Mouse (Mus musculus) layer of hippocampus, adult 9-11 months (tissue): Measurements from ENCODE around the gene Lmx1b.

Source experiments
- DNase-seq: peaks from one replicate; pipeline ENCODE4 v3.0.0; 2022

The Lmx1b gene

DNA sequence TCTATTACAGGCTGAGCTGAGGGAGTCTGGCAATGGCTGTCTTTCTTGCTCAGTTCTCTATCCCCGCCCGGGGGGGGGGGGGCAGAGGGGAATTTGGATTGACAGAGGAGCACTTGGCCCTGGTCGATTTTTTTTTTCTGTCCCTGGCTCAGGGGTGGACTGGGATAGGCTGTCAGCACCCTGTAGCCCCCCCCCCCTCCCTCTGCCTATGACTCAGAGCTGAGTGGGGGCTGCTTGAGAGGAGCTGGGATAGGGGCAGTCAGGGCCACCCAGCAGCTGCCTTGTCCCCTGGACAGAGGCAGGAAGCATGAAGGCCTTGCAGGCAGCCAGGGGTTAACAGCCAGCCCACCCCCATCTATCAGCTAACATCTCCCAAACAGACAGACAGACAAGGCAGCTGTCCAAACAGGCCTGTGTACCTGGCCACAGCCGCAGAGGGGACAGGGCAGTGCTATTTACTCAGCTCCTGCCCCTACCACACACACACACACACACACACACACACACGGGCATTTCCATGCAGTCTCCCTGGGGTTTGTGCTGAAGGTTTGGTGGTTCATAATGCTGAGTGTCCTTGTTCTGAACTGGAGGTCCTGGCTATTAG is 57.8 kb downstream of the Lmx1b start:
- DNase-seq: no peak

DNA sequence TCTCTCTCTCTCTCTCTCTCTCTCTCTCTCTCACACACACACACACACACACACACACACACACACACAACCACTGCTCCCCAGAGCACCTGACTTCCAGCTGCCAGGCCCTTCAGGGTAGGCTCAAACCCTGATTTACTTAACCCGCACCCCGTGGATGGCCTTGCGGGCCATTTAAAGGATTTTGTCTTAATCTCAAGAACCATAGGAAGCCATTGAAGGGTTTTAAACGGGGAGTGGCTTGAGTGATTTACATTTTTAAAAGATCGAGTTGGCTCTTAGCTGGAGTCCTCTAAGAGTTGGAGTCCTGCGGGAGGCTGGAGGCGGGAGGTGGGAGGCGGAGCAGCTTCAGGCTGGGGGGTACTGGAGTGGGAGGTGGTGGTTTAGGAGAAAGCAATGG is 58.4 kb downstream of the Lmx1b start:
- no peak for DNase-seq

DNA sequence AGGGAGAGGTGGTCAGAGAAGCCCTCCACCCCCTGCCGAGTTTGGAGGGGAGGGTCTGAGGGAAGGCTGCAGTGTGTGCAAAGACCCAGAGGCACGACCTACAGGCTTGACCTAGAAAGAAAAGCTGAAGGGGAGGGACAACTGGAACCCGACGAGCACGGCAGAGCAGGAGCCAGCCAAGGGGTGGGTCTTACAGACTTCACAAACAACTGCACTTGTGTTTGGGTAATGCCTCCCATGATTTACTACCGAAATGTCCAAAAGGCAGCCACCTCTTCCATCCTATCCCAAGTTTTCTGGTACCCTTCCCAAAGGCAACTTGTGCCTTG is 58.9 kb downstream of the Lmx1b start:
- DNase-seq: no peak

DNA sequence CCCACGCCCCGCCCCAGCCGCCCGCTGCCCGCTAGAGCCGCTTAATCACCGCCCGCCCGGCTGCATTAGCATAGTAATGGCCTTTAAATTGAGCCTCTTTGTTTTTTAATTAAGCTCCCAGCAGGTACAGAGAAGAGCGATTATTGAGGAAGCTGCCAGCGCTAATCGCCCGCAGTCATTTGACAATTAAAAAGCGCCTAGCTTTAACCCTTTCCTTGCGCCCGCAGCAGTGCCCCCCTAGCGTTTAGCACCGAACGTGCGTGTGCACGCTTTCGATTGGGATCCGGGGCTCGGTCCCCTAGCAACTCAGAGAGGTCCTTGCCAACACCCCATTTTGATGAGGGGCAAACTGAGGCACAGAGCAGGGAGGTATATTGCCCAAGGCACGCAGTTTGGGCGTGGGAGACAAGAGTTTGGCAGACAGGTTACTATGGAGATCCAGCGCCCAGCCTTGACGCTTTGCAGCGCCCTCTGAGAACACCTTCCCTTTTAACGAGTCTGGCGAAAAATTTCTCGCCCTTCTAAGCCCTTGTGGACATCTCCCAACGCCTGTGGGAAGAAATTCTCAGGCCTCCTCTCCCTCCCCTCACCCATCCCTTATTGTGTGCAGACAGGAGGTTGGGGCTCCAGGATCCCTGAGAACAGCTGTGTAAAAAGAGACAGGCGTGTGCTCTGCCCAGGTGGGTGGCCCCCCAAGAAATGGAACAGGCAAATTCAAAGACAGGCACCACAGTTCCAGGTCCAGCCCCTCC is 59.4 kb downstream of the Lmx1b start:
- DNase-seq: peak; percentile 33

DNA sequence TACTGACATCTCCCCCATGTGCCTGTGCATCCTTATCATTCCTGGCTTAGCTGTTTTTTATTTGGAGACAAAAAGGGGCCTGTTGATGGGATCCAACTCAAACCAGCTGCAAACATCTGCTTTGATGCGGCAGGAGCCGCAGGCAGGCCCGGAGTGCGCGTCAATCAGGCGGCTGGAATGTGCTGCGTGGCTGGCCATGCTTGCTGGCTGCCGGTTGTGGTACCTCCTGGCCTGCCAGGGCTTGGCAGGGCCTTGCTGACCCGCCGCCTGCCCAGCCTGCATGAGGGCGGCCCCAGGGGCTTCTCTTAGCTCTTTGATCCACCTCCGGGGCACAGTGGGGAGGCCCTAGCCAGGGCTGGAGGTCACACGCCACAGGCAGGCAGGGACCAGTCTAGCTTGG is 64.9 kb downstream of the Lmx1b start:
- no peak for DNase-seq

DNA sequence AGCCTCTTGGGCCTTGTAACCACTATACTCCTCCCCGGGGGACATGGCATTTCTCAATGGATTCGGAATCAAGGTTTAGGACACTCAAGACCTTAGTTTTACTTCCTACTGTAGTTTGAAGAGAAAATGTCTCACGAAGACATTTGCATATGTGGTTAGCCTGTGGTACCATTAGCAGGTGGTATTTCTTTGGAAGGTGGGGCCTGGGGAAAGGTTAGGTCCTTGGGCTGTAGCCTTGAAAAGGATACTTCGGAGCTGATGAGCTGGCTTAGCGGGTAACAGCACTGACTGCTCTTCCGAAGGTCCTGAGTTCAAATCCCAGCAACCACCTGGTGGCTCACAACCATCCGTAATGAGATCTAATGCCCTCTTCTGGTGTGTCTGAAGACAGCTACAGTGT is 67.2 kb downstream of the Lmx1b start:
- no peak for DNase-seq

DNA sequence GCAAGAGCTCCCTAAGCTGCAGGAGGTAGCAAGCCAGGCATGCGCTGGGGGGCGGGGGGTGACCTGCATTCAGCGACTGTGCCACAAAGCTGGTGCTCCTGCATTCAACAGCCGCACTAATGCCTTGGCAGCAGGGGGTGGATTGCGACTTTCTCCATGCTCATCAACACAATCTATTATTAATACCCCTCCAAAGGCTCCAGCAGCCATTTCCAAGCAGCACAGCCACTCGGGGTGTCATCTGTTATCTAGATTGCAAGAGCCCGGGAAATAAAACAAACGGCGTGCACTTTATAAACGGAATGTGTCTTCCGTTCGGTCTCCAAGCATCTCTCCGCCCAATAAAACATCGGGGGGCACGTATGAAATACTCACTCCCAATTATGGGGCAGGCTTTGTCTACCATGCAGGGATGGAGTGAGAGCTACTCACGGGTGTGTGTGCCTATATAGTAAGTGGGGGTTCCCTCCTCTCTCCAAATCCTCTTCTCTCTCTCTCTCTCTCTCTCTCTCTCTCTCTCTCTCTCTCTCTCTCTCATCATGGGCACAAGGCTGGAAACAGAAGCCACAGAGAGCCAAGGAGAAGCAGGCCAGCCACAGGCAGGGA is 69.0 kb downstream of the Lmx1b start:
- peak; percentile 29 for DNase-seq

DNA sequence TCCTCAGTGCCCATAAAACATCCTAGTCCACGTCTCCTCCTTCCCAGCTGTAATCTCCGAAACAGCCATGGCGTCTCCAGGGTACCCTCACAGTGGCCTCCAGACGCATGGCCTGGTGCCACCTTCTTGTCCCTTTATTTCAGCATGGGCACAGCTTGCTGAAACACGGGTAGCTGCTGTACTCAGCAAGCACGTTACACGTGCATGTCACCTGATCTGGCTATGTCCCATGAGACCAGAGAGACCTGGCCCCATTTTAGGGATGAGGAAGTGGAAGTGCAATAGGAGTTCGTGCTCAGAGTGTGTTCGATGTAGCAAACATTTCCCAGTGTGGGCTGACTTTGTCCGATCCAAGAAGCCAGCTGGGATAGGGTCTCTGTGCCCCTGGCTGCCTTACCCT is 70.6 kb downstream of the Lmx1b start:
- no peak for DNase-seq

DNA sequence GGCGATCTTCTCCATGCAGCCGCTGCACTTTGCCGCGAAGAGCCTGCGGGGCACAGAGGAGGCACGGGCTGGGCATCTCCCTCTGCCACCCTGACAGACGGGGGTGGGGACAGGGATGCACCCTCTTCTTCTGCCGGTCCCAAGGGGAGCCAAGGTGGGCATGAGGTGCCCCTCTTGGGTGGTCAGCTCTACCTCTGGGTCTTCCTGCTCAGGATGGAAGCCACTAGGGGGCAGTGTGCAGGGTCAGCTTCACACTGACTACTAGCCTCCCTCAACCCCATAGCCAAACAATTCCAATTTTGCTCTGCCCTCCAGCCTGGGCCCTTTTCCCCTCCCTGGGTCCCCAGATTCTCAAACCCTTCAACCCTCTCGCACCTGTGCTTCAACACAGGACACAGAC is 71.1 kb downstream of the Lmx1b start:
- no peak for DNase-seq

DNA sequence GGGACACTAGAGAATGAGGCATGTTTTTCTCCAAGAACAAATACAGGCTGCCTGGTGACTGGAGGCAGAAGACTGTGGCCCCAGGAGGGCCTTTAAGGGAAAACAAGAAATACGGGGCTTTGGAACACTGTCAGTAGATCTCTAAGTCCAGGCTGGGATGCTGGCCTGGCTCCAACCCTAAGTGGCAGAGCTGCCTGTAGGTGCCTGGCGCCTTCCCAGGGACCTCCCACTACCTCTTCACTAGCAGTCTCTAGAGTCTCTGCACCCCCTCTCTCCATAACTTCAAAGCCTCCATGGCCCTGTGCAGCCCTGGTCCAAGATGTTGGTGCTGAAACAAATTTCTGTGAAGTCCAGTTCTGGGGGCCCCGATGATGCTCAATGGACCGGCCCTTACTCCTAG is 74.4 kb downstream of the Lmx1b start:
- no peak for DNase-seq

DNA sequence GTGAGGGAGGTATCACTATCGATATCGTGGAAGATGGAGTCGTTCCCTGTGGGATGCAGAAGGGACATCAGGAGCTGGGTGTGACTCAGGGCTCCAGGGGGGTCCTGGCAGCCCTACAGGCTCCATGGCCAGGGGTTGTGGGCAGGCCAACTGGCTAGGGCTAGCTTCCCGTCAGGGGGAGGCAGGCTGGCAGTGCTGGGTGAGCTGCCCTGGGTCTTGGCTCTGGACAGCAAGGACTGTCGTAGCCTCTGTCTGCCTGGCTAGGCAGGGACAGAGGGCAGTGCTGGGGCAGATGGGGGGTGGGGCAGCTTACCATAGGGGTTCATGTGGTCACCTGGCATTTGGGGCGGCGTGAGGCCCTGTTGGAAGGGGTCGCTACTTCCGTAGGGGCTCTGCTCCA is 75.6 kb downstream of the Lmx1b start:
- DNase-seq: no peak

DNA sequence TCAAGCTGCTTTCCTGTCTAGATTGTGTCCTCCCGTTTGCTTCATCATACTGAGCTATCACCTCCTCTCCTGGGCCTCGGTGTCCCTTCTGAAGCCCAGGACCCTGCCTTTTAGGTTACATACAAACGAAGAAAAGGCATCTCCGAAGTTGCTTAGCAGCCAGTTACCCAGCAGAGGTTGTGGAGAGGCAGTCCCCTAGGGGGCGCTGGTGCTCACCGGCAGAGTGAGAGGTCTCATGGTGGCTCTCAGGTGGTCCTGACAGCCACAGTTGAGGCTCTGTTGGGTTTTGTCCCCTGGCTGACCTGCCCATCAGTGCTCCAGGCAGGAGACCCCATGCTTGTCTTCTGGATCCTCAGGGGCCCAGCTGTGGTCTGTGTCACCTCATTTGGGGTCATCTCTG is 80.6 kb downstream of the Lmx1b start:
- peak; percentile 41 for DNase-seq

DNA sequence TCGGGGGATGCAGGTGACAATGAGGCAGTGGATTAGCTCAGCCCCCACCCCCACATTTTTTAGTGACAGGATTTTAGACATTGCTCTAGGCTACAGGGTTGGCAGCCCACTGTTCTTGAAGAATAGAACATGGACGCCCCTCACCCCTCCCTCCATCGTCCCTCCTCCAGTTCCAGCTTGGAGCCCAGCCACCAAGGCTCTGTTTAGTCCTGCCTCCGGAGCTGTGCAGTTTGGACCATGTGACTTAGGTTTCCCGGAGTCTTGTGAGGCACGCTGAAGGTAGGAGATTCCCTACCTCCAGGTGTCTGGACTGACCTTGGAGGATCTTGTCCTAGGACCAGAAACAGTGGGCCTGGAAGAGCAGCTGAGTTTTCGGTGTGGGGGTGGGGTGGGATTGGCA is 81.0 kb downstream of the Lmx1b start:
- DNase-seq: no peak

DNA sequence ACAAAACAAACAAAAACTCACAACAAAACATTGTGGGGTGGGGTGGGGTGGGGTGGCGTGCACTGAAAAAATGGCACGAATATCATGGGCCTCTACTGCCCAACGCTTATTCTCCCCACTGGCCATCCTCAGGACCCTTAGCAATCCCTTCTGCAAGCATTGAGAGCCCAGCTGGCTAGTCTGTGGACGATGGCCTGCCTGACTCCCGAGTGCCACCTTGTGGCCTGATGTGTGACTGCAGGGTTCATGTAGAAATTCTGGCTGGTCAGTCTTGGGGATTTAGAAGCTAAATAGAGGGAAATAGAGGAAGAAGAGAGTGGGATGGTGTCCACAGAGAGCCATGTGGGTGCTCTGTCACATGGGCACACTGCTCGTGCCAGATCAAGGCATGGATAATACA is 82.1 kb downstream of the Lmx1b start:
- DNase-seq: peak; percentile 53

DNA sequence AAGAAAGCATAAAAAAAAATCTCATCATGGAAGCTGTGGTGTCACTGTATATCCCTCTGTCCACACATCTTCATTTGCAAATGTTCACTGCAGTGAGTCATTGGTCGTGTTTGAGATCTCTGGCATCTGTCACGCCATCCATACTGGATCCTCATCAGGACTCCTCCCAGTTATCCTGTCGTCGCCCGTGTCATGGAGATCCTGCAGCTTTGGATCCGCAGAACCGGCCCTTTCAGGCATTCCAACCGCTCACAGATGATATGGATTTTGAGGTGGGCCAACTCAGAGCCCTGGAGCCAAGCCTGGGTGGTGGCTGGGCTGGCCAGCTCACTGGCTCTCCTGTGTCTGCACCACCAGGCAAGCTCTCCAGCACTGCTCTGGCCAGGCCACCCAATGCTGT is 84.7 kb downstream of the Lmx1b start:
- DNase-seq: no peak

DNA sequence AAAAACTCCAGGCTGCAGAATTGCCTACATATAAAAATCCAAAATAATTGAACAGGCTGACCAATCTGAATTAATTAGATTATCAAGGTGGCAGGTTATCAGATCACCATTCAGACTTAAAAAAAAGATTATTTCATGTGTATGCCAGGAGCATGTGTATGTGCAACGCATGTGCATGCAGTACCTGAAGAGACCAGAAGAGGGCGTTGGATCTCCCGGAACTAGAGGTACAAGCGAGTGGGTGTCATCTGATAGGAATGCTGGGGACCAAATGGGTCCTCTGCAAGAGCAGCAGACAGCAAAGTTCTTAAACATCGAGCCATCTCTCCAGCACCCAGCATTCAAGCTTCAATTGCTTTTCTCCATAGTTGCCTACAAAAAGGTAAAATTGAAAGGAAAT is 87.6 kb downstream of the Lmx1b start:
- DNase-seq: no peak

DNA sequence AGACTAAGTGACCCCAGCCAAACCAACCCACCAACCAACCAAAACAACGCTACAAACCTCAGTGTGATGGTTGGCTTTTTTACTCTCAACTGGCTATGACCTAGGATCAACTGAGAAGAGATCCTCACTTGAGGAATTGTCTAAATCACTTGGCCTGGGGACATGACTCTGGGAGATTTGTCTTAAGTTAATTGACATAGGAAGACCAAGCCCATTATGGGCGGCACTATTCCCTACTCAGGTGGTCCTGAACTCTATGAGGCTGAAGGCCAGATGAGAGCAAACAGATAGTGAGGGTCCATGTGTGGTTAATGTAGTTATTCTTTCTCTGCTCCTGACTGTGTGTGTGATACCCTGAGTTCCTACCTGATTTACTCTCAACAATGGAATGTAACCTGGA is 92.7 kb downstream of the Lmx1b start:
- no peak for DNase-seq

DNA sequence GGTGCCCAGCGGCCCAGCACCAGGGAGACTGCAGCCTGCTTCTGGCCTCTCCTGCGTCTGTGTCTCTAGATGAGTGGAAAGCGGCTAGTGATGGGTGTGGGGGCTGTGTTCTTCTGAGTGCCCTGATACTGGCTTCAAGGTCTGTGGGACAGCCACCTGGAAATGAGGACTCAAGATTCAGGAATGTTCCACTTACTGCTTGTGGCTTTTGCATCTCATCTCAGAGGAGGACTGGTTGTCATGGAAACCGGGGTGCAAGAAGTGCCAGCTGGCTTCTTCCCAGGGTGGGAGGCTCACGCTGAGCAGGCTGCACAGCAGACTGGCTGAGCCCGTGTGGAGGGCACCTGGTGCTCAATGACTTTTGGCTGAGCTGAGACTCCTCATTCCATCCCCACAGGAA is 93.4 kb downstream of the Lmx1b start:
- DNase-seq: peak; percentile 94

DNA sequence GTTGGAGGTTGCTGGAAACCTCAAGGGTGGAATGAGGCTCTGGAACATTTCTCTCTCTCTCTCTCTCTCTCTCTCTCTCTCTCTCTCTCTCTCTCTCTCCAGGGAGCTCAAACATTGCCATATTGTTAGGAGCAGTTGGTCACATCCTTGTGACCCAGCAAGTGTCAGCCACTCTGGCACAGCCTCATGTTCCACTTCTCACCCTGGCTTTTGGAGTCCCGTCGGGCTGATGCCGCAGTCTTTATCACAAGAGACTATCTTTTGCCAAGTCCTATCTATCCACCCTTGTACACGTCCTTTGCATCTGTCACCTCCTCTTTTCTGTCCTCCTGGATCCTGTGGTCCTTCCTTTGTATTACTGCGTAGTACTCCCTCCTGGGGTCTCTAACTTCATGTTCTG is 94.3 kb downstream of the Lmx1b start:
- no peak for DNase-seq

DNA sequence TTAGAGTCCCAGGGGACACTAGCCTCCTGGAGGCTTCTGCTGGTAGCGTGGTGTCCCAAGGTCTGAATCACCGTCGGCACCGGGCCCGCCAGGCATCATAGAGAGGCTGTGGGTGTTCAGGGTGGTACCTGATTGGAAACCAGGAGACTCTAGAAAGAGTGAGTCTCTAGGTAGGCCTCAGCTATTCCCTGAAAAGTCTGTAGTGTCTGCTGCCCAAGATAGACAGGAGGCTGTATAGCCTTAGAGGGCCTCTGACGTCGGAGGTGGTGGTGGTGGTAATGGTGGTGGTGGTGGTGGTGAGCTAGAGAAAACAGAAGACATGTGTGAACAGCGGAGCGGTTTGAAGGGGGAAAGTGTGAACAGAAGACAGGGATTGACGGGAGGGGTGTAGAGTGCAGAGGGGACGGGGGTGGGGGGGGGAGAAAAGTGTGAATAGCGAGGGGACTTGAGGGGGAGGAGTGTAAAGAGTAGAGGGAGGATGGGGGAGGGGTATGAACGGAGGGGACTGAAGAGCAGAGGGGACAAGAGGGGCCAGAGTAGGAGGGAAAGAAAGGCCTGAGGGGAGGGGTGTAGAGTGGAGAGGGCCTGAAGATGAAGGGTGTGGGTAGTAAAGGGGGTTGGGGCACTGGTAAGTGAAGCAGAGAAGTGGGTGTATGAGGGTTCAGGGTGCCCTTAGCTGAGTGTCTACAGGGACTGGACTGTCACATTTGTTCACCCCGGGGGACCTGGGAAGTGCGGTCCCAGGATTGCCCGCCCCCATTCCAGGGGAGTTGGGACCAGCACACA is 95.3 kb downstream of the Lmx1b start:
- no peak for DNase-seq

DNA sequence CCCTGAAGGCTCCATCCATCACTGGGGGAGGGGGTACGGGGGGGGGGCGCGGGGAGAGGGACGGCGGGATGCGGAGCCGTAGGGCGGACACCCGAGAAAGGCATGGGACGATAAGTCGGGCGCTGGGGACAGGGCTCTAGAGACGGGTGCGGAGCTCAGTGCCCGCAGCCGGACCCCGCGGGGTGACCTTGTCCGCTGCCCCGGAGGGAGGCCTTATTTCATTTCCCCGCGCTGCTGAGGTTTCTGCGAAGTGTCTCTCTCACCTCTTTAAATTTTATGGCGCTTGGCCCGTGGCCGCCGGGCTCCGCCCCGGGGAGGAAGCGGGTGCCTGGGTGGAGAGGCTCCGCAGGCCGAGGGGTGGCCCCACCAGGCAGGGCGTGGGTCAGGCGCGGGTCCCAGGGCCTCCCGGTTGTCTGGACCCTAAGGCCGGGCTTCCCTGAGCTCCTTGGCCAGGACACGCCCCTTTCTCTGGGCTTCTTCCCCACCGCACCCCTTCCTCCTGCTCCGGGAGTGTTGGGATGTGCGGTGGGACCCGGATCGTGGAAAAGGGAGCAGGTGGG is 96.0 kb downstream of the Lmx1b start:
- no peak for DNase-seq

DNA sequence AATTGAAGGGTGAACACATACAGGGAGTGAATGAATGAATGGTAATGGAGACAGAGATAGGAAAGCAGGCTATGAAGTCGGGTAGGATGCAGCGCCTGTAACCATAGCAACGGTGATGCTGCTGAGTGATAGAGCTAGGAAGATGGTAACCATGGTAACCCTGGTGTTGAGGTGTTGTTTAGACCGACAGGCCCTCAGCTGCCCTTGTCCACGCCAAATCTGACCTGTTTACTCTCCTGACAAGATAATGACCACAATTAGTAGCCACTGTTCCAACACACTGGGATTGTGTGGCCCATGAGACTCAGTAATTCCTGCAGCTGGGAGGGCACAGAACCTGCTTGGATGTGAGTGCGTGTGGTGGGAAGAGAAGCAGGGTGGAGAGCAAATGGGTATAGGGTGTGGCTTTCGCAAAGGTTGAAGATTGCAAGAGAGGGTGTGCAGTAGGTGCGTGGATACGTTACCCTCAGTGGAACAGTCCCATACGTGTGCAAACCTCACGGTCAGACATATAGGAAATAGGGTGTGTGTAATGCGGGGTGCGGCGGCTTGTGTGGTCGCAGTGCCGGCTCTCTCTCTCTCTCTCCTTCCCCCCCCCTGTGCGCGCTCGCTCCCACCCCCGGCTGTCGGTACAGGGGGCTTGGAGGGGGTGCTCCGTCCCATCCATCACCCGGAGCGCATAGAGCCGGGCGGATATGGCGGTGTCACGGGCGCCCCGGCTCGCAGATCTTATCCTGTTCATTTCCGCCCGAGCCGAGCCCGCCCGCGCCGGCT is 96.7 kb downstream of the Lmx1b start:
- peak; percentile 94 for DNase-seq
